Mouse (Mus musculus) gastrocnemius, postnatal 25 days (tissue): ENCODE data around the gene Plcb4. TPM values are rescaled to one million over a fixed set of nuclear protein-coding genes. Genes with fewer than 3 reads are reported as not detected.

Source experiments
- DNase-seq: peaks from one replicate; pipeline ENCODE4 v3.0.0; 2022
- total RNA-seq, 2 experiments: library from RNA; stranded (reverse); gene quantifications; 1 replicate in 1 of 2; 2 replicates in 1 of 2; pipeline ENCODE4 v1.2.3; 2021

Plcb4 gene
- total RNA-seq, 2 experiments from 2014 or later, result 23.5 to 28.5 TPM

DNA sequence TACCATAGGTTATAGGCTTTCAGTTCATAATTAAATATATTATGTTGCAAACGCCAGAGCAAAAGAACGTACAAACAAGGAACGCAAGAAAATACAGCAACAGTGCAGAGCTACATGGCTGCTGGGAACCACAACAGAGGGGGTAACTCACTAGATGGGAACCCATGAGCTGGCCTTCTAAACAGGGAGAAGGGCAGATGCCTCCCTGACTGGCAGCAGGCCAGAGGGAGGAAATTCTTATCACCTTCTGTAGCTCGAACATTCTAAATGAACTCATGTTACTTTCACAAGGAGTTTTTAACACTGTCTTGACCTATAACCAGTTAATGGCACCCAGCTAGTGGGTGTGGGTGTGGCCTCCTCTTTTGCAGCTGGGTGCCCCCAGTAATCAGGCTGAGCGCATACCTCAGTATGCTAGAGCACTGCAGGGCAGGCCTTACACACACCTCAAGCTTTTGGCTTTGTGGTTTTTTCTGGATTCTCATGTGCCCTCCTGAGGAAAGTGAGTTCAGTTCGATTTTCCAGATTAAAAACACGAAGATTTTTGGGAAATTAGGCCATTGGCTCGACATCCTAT is 102.5 kb downstream of the Plcb4 start:
- DNase-seq, result no peak

DNA sequence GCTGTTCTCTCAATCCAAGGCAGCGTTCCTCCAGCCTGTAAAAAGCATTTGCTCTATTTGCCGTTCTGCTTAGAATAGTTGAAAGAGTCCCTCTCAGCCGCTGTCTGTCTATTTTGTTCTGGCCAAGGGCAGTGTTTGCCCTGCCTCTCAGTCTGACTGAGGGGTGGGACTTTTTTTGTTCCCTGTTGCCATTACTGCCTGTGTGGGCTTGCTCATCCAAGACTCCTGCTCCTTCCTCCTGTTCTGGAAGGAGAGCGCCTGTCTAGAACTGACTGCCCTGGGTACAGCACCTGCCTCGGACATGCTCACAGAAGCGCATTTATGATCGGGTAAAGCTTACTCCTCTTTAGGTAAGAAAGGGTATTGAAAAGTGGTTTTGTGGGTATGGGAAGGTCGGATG is 105.9 kb downstream of the Plcb4 start:
- DNase-seq, result no peak

DNA sequence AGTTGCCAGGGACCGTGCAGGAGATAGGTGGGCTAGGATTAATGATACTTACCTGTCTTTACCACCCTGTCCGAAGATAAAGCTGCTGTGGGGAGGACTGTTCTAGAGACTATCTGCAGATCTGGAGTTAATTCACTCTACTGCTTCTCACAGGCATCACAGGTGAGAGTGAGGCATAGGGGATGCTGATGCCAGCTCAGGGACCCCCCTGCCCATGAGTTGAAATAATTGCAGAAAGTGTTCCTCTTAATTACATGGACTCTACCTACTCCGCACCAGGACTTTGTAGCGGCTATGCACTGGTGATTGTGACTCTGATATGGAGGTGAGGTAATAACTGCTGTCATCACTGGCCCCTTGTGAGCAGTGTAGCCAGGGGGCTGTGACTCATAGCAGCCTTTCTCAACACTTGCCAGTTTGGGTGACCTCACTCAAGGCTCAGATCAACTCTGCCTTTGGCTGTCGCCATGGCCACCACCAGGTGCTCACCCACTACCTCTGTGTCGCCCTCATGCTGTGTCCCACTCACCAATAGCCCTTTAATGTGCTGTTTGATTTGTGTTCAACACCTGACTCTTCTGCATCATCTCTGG is 107.8 kb downstream of the Plcb4 start:
- no peak for DNase-seq

DNA sequence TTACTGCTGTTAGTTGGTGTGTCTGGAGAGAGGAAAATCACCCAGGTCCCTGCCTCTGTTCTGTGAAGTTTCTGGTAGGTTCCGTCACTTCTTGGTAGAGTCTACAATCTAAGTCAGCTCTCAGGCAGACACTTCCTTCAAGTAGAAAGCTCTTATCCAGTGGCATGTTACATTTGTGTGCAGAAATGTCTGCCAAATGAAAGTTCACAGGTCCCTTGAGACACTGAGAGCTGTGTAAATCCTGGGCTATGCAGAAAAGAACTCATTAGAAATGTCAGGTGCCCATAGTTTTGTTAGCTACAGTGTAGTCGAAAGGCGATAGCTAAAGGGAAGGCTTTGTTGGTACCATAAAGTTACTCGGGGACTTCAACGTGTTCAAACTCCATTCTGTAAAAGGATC is 108.7 kb downstream of the Plcb4 start:
- DNase-seq, result no peak

DNA sequence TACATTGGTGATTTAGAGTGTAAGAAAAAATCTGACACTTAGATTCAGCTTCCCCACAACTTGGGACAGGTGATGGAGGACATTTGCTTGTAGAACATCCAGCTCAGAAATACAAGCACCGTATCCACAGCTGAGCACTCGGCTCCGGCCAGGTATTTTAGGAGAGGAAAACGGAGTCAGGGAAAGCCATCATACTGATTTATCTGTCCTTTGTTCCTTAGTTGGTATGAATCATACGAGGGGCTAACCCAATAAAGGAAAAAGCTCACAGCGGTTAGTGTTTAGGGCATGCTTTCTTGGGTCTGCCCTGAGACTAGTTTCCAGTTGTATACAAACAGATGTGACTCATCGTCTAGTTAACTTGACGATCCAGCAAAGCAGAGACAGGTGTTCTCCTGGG is 110.9 kb downstream of the Plcb4 start:
- no peak for DNase-seq

DNA sequence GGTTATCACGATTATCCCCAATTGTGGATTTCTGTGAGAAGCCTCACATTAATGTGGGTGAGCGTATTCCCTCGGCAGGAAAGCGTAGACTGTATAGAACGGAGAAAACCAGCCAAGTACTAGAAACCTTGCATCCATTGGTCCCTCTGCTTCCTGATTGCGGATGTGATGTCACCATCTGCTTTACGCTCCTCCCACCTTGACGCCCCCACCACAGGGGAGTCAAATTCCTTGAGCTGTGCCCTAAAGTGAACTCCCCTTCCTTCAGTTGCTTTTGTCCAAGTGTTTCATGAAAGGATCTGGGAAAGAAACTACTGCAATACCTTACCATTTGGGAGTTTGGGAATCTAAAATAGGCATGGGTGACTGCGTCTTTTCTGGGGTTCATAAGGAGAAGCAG is 111.4 kb downstream of the Plcb4 start:
- no peak for DNase-seq

DNA sequence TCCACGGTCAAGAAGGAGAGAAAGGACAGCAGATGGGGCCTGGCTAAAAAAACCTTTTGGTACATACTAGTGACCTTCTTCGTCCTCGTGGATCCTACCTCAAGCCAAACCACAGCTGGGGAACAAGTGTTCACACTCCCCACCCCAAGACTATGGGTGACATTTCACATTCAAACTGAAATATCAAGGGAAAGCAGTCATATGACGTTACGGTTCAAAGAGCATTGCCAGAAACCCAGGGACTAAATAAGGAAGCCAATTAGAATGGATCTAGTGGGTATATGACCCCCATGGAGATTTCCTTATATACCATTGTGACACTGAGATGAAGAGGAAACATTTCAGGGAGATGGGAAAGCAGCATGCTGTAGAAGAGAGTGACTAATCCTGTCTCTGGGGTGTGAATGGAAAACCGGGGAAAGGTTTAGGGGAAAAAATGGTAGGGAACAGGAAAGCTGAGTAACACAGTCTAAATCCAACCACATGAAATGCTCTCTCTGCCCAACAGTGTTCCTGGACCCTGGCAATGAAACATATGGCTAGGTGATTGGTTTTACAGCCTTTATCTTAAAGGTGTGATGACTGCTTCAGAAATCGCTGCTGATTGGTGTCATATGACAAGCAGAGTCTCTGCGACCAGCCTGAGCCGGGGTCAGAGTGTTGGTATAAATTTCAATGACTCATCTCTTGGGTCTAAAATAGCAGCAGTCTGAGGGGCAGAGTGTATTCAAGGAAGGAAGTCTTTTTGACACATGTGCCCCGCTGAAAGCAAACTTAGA is 114.6 kb downstream of the Plcb4 start:
- no peak for DNase-seq

DNA sequence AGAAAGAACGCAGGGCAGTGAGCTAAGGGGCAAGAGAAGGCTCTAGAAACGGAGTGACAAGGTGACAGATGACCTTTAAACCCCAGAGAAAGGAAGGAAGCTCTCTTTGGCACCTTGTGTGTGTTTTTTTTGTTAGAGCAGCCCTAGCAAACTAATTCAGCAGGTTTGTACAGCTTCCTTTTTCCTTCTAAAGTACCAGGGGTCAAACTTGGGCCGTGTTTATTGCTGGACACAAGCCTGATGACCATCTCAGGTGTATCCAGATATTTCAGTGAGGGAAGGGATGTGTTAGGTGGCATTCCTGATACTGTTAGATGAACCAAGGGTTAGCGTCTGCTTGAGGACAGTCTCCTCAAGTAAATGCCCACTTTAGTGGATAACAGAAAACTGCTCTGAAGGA is 116.2 kb downstream of the Plcb4 start:
- no peak for DNase-seq

DNA sequence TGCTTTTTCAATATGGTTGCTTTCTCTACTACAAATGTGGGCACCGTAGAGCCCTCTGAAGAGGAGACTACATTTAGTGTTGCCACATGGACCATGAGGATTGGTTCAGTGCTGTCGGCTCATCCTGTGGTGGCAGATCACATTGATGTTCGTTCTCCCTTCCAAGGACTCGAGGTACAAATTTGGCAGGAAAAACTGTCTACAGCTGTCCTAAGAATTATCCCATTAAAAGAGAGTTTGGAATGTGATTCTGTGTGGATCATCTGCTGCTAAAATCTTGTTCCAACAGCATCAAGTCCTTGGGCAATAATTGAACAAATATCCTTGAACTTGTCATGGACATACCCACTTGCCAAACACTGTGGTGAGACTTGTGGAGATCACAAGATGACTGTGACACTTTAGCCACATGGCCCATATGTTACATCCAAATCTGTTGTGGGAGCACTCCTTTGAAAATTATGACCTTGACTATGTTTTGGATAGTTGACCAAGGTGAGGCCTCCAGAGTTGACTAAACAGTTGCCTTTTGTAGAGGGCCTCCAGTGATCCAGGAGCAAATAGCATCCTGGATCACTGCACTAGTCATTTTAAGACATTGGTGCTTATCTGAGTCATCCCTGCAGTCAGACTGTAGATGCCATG is 117.4 kb downstream of the Plcb4 start:
- no peak for DNase-seq

DNA sequence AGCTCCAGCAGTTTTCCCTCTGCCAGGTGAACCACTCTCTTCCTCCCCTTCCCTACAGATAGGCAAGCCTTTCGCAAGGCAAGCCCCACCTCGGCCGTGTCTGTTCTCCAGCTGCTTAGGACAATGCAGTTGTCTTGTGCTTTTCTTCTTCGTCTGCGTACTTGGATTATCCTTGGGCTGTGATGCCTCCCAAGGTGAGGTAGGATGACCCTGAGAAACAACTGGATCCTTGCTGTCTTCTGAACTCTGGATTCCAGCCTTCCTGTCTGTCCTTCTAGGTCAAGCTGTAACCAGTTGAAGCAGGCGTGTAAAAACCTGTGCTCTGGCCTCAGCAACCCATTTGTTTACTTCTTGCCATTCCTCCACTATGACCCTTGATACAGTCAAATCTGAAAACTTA is 122.6 kb downstream of the Plcb4 start:
- no peak for DNase-seq

DNA sequence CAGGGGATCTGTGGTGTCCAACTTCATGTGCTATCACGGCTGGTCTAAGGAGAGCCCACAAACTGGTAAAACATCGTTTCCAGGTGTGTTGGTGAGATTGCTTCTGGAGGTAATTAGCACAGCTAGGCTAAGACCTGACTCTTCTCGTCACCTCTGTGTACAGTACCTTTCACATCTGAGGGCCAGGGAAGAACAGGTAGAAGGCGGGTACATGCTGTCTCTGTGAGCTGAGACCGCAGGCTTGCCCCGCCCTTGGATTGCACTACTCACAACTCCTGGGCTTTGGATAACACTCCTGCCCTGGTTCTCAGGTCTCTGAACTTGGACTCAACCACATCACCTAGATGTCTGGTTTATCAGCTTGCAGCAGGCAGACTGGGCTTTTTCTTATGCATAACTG is 128.6 kb downstream of the Plcb4 start:
- no peak for DNase-seq

DNA sequence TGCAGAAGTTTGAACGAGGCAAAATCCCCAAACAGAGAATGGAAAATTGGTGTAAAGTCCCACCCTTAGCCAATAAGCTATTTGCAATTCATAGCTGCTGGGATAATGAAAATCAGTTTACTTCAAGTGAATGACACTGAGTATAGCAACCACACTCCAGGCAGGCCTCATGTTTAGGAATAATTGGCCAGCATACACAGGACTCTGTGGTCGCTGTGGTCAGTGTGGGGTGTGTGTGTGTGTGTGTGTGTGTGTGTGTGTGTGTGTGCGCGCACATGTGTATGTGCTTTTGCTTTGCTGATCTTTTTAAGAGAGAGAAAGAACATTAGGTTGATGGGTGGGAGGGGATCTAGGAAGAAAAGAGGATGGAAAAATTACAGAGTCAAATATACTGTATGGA is 134.1 kb downstream of the Plcb4 start:
- DNase-seq, result no peak

DNA sequence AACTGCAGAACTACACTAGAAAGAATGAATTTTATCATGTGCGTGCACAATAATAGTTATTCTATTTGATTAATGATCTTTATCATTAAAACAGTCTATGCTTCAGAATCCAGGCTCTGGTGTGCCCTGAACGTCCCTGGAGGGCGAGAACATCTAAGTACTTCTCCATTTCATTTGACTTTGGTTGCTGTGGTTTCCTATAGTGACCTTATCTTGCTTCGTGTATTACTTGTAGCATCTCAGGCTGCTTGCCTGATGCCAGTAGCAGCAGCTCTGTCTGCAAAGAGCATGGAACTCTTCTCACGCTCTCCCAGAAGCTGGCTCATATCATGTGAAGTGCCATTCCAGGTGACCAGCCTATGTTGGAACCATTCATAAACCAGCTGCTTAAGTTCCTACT is 137.9 kb downstream of the Plcb4 start:
- DNase-seq, result no peak

DNA sequence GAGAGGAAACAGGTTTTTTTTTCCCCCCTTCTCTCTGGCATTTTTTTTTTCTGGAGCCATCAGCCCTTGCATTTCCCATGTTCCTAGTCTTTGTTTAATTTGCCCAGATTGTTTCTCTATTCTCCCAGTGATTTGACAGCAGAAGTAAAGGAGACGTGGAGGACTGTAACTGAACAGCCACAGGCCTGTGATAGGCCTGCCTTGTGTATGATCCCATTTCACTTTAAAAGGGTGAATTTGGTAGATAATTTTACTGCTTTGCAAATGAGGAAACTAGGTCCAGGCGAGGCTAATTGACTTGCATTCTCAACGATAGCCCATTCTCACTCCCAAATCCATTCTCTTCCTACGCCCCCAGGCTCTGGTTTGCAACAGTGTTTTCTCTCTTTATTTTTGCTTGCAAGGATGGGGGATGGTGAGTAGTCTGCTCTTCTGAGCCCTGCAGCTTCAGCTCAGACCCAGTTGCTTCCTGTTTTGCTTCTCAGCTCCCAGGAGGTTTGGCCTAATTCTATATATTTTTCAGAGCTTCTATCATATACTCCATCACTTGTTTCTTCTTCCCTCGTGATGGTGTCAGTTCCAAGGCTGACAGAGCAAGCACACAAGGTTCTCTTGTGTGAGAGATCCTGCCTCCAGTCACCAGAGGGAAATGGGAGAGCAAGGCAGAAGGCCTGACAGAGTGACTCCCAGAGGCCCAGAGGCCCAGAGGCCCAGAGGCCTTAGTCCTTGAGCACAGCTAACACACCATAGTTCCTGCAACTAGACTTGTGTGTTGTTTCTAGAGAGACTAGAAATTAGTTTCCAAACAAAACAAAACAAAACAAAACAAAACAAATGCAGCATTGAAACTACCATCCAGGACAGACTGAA is 139.1 kb downstream of the Plcb4 start:
- peak; percentile 31 for DNase-seq

DNA sequence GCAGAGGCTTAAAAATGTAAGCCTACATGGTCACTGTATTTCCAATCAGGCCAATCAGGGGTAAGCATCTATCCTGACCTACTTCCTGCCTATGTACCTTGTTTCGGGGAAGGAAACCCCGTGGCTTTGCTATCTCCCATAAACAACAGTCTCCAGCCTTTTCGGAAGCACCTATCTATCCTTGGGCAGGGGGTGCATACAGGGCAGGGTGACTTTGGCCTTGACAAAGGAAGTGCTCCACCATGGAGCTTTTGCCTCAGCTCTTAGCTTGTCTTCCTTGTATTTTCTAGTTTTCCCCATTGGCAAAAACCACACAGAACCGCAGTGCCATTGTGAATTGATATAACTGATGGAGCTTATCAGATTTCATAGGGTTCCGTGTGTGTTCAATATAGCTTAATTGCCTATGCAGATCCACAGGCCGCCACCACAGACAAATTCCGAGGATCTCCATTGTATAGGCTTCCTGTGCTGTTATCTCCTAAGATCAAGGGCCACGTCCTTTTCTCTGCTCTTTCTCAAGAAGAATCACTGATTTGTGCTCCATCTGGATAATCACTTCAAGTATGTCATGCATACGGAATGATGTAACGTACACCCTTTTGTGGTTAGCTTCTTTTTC is 140.4 kb downstream of the Plcb4 start:
- DNase-seq, result no peak

DNA sequence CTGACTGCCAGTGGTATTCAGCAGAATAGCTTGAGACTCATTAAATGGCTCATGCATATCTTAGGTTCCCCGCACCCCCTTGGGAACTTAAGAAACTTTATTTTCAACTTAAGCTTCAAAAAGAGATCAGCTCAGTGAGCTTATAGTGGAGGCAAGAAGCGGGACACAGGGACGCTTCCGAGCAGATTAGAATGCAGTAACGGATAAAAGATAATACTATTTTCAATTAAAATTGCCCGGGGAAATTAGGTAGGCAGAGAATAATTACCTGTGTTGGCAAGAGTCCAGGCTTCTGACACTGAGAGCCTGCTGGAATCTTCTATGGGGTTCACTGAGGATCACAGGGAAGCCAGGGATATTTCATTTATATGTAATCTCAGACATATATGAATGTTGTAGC is 141.6 kb downstream of the Plcb4 start:
- DNase-seq, result no peak

DNA sequence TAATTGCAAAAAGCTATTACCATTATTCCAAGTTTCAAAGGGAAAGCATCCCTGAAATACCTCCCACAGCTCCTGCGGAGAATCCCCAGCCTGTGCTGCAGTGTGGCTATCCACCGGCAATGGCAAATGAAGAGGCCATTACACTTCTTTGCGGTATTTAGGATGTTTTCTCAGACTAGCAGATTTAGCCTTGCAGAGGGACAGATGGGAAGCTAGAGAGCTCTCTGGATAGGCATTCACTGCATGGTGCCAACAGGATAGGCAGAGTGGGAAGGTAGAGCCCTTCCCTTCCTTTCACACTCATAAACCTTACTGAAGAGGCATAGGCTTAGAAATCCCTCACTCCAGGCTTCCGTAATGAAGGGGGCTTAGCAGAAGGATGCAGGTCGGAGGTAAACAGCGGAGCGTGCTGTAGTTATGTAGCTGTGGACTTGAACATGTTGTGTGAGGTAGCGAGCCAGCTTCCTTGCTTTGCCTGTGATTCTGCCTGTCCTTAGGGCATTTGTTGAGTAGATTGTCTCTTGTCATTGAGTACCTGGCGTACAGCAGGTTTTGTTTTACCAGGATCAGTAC is 144.2 kb downstream of the Plcb4 start:
- DNase-seq, result no peak

DNA sequence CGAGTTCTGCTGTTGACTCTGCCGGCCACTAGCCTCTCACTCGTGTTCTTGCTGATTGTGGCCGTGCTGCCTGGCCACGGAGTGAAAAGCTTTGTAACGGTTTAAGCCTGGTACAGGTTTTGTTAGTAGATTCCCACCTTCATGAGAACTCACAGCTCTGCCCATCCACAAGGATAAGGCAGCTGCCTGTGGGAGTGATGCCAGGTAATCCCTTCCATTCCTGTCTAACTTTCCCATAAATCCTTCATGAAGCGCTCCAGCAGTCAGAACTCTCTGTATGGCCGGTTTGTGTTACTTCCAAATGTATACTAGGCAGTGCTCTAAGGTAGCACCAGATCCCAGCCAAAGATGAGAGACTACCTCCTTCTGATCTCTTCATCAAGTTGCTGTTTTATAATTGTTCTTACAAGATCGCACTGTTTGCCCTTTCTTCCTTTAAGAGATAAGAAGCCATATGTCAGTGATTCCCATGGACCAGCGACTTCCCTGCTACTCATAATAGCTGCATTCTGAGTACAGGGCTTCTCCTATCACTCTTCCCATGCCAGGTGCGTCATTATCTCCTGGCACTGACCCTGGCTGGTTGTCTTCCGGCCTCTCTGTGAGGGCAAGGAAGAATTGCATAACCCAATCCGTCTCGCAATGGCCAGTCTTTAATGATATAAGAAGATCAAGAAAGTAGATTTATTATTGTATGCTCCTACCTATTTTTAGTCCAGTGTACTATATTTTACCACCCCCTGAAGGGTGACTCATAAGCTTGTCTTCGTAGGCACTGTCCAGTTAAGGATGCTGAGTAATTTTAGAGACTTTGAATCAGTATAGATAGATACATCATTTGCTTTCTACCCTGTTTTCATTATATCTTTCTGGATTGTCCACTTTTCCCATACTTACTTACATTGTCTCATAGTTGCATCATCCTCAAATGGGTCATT is 147.2 kb downstream of the Plcb4 start:
- DNase-seq, result no peak

DNA sequence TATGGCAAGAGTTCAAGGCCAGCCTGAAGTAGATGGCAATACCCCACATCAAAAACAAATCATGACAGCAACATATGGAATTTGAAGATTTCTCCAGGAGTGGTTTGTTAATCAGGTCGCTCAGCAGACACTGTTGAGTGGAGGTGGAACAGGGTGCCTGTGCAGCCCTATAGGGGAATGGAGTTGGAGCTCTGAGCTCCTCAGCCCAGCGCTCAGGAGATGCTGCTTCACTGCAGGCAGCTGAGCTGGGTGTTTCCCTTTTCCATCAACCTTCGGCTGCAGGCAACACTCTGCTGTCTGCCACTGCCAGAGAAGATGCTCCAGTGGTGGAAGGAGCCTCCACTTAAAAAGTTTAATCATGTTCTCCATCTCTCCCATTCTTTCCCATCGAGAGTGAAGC is 149.5 kb downstream of the Plcb4 start:
- DNase-seq, result no peak

DNA sequence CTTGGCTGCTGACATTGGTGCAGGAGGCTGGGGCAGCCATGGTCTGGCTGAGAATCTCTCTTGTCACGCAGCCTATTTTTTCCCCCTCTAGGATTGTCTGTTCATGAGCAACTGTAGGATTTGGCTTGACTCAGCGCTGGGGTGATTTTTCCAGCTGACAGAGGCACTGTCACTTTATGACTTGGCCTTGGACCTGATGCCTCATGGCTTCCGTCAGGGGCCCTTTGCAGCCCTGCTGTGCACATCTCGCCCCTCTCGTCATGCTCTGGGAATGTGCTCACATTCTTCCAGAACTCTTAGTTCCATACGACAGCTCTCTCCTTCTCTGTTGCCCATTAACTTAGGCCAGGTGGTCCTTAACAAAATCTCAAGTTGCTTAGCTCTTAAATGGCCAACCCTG is 152.0 kb downstream of the Plcb4 start:
- DNase-seq, result peak; percentile 32
